Mouse (Mus musculus): Measurements from ENCODE around the gene Olfr1341. TPM values are rescaled to one million over a fixed set of nuclear protein-coding genes. Genes with fewer than 3 reads are reported as not detected.

Gene Olfr1341
- not detected for total RNA-seq (2021)
- long read RNA-seq, experiment 1: 0 reads
- long read RNA-seq, experiment 2: 0 reads

DNA sequence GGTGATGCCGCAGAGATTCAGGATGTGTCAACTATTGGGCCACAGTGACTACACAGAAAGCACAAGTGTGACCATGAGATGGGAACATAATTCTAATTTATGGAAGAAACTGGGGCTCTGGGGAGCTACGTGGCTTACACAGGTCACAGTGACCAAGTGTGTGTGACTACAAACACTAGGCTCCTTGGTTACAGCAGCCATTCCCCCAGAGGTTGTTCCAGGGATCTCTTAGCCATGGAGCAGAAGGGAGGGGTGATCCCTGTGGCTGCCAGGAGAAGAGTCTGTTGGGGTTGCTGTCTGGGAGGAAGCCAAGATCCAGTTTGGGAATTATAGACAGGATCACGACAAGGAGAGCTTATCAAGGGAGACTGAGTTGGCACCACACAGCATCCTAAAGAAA lies at the start of gene Olfr1341:
Olfr1341 (plus strand) TSS at position 301 of the 400 bp plus-strand sequence.
- DNase-seq: no peak

DNA sequence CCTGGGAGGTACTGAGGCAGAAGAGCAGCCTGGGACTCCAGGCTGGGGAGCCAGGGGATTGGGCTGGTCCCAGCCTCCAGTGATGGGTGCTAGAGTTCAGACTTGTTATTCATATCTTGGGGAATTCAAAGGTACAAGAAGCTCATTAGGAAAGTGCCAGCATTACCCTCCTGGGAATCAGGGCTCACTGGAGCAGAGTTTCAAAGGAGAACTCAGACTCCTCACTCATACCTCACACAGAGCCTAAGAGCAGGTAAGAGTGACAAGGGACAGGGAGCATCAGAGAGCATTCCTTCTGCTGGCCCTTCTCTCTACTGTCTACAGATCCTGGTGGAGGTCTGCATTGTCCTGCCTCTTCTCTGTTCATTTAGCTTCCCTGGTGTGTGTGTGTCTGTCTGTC lies 44.7 kb upstream of the Olfr1341 start, which contains the start of gene Olfr62:
Olfr62 (plus strand) TSS at position 301 of the 400 bp plus-strand sequence.
- DNase-seq: no peak

DNA sequence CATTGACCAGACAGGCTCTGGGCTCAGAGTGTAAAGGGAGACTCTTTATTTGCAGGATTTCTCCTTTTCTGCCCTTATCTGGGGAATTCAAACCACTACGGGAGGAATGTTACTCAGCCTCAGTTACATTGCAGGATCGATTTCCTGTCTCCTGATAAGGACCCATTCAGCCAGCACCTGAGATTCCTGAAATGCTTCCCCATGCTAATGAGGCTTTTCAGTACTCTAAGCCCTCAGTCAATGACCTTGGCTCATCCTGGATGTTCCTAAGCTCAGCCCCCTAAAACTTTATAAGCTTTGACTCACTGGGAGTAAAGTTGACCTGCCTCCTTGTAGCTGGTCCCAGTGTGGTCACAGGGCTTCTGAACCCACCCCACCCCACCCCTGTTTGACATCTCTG lies 16.2 kb upstream of the Olfr1341 start:
- no peak for DNase-seq

DNA sequence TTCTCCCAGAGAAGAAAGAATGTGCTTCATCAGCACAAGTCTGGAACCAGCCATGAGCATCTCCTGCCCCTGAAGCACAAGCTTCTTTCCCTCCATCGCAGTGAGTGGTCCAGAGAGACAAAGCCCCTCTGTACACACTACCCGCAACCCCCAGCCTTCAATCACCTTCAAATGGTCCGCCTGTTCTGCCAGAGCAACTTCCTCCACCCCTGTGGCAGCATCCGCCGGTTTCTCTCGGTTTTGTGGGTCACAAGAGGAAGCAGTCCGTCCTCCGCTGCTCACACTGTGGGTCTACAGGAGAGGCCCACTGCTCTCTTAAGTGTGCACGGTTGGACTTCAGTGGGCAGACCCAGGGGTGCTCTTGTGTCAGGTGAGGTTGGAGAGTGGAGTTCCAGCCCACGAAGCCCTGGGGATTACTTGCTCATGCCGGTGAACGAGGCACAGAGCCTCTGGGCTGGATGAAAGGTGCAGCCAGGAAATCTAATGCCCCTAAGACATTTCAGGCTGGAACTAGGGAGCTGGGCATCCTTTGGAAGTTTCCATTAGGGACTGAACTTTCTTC lies 10.8 kb upstream of the Olfr1341 start, which contains the start of gene Olfr1342:
Olfr1342 (minus strand) TSS at position 345 of the 562 bp plus-strand sequence.
- no peak for DNase-seq

DNA sequence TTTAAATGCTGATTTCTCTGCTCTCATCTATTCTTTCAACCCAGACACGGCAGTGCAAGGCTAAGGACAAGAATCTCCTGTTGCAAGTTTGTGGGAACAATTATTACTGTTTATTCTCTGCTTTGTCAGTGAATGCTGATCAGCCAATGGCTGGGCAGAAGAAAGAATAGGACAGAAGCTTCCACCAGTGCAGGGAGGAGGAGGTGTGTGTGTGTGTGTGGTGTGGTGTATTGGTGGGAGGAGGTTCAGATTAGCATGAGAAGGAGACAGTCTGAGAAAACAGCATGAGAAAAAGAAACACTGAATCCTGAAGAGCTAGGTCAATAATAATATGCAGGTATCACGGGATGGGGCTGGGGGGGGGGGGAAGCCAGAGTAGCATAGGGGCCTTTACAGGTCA lies 9.5 kb upstream of the Olfr1341 start:
- no peak for DNase-seq

DNA sequence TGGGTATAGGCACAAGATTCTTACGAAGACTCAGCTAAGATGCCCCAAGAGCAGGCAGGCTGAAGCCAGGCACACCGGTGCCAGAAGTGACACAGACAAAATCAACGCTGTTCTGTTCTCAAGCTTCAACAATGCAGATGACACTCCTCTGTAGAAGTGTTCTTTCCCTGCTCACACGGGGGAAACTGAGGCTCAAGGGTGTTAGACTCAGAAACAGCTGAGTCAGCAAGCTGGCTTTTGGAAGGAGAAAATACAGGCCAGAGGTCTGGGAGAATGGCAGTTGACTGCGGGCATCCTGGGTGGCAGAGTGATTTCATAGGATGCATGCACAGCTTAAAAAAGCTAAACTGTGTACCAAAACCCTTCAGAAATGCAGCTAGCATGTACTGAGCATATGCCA lies 4.8 kb downstream of the Olfr1341 start:
- no peak for DNase-seq

DNA sequence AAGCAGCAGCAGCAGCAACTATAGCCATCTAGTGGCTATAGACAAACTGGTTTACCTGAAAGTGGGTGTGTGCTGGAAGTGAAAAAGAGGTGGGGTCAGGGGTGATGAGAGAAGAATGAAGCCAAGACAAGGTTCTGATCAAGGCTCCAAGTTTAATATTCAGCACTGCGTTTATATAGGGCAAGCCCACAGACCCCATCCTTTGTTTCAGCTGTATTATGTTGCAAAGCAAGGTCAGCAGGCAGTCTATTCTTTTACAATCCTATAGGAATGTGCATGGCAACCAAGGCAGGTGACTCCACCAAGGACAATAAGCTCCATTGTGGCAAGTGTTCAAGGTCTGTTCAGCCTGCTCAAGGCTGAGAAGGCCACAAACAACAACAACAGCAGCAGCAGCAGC lies 8.3 kb downstream of the Olfr1341 start:
- DNase-seq: no peak

DNA sequence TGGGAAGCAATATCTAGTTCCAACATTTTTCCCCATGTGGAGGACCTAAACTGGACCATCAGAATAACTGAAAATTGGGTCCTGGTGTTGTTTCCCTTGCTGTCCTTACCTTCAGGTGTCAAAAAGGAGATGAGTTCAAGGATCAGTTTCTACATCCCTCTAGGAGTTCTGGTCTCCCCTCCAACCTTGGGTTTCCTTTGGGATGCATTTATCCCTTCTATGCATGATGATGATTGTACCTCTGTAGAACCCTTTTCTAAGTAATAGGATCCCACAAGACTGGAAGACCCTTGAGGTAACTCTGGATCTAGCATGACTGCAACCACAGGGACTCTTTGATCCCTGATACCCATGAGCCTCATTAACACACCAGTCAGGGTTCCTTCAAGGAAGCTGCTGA lies 16.5 kb downstream of the Olfr1341 start, which contains the start of gene Olfr1340:
Olfr1340 (plus strand) TSS at position 301 of the 400 bp plus-strand sequence.
- DNase-seq: no peak

DNA sequence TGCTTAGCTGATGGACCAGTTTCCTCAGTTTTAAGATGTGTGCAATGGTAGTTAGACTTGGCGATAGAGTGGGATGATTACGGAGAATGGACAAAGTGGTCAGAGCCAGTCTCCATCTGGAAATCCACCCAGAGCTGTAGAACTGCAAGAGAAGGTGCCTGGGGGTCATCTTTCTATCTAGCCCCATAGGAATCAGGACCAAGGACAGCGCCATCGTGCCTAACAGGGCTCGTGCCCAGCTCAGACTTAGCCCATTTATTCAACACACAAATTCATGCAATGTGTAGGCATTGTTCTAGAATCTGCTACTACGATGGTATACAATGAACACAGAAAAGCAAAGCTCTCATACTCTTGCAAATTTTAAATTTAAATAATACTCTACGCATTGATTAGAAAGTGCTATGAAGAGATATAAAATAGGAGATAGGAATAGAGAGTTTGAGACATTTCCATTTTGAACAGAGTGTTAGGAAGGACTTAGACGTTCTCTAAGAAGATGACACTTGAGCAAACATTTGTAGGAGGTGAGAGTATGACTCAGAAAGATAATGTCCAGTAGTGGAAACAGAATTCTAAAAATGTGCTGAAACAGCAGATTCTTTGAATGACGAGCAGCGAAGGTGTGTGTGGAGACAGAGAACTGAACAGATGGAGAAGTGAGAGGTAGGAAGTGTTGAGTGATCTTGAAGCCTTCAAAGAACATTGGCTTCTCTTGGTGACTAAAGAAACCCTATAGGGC lies 18.6 kb downstream of the Olfr1341 start:
- peak; percentile 44 for DNase-seq

DNA sequence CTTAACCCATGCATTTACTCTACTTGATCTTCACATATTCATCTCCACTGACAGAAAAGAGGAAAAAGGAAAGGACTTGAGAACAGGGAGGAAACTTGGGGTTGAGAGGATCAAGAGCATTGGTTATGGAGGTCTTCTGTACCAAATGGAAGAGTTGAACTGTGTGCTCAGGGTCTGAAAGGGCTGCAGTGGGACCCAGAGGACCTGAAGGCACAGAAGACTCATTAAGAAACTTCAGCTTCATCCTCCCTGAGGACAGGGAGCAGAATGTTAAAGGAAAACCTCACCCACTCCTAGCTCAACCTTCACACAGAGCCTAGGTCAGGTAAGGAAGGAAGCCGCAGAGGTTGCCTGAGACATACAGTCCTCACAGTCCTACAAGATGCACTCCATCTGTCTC lies 28.6 kb downstream of the Olfr1341 start, which contains the start of gene Olfr1339:
Olfr1339 (plus strand) TSS at position 301 of the 400 bp plus-strand sequence.
- DNase-seq: no peak

DNA sequence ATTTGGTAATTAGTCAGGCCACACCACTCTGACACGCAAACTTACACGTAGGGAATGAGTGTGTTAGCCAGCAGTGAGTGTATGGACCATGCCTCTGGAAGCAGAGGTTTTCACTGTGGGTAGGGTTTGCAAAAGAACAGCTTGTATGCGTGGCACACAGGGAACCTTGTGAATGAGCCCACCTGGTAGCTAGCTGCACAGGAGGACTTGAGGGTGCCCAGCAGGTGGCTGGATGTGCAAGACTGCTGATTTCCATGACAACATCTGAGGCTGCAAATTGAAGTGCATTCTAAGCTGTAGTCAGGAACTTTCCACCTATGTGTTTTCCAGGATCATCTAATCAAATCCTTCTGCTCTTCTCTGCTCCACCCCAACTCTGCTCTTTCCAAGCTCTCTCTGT lies 36.3 kb downstream of the Olfr1341 start:
- DNase-seq: no peak

DNA sequence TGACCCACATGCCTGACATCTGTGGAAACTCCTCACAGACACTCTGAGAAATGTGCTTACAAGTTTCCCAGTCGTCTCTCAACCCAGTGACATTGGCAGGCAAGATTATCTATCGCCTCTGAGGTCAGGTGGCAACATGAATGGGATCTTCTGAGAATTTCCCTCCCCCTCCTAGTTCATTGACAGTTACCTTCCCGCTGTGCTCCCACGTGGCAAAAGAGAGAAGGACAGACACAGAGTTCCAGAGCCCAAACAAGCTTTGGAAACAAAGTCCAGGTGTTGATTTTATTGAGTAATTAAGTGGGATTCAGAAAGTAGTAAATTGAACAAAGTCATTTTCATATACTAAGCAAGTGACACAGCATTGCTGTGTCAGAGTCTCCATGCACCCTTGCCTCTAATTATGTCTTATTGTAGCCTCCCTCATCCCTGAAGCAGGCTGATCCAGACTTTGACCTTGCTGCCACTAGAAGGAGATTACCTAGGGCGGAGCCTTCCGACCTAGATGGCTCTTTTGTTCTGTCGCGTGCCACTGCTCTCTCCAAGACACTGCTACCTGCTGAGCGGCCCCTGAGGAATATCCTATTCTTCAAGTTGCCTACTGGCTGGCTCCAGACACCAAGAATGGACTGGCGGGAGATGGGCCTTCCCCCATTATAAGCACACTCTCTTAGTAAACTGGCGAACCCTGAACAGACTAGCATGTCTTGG lies 37.8 kb downstream of the Olfr1341 start:
- no peak for DNase-seq

DNA sequence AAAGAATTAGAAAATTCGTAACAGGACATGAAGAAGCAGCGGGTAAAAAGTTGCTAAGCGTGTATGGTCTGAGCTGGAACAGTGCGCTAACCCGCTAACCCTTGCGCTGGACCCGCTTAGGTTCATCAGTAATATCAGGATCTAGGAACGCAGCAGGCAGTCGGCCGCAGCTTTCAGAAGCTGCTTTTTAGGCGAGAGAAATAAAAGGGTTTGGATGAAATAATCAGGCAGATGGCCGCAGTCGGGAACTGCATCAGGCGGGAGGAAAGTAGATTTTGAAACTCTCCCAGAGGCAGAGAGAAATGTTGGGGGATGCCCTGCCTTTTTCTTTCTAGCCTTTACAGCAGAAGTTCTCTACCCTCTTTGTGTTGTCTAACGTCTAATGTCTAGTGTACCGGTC lies 38.6 kb downstream of the Olfr1341 start:
- no peak for DNase-seq

DNA sequence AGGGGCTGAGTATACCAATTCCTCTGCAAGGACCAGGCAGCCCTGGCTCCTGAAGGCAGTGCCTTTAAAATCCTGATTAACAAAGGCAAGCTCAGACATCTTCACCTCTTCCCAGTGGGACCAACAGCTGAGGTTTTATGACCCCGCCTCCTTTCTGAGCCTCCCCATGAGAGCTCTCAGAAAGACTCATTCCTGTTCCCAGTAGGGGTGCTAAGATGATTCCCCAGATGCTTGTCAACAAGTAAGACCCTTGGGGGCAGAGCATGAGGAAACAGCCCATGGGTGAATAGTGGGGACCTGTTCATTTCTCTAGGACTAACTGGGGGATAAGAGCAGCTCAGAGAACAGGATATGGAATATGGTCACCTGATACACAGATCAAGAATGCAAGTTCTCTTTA lies 55.3 kb downstream of the Olfr1341 start, which contains the start of gene Olfr1338:
Olfr1338 (minus strand) TSS at position 101 of the 400 bp plus-strand sequence.
- DNase-seq: no peak

Other genes with a start within 250 kb of the Olfr1341 start
- under 1 TPM; 0.15 to 0.30 TPM for gene Mpl, start 246.0 kb upstream of the Olfr1341 start, total RNA-seq (2021)
- 10 to 100 TPM; 67.3 to 74.7 TPM for gene Tie1, start 213.5 kb upstream of the Olfr1341 start, total RNA-seq (2021)
- gene 2610528J11Rik, start 176.5 kb upstream of the Olfr1341 start, total RNA-seq (2021): 1 to 10 TPM; 2.6 to 4.0 TPM
- gene Tmem125, start 159.5 kb upstream of the Olfr1341 start, total RNA-seq (2021): 1 to 10 TPM; 1.3 to 1.6 TPM
- gene Cfap57, start 82.7 kb upstream of the Olfr1341 start, total RNA-seq (2021): not detected
- gene Ebna1bp2, start 82.7 kb upstream of the Olfr1341 start, total RNA-seq (2021): 10 to 100 TPM; 70.6 to 71.1 TPM
- gene Olfr62, start 44.6 kb upstream of the Olfr1341 start, total RNA-seq (2021): not detected
- gene Olfr1342, start 10.8 kb upstream of the Olfr1341 start, total RNA-seq (2021): not detected
- gene Olfr1340, start 16.6 kb downstream of the Olfr1341 start, total RNA-seq (2021): not detected
- gene Olfr1339, start 28.7 kb downstream of the Olfr1341 start, total RNA-seq (2021): not detected
- gene Olfr1338, start 55.2 kb downstream of the Olfr1341 start, total RNA-seq (2021): not detected
- not detected for gene Olfr1337, start 79.1 kb downstream of the Olfr1341 start, total RNA-seq (2021)
- gene Olfr1335, start 106.4 kb downstream of the Olfr1341 start, total RNA-seq (2021): not detected
- gene Olfr1333, start 132.8 kb downstream of the Olfr1341 start, total RNA-seq (2021): not detected
- gene Olfr1331, start 161.1 kb downstream of the Olfr1341 start, total RNA-seq (2021): not detected
- not detected for gene Olfr1330, start 185.1 kb downstream of the Olfr1341 start, total RNA-seq (2021)
- not detected for gene Olfr1329, start 213.9 kb downstream of the Olfr1341 start, total RNA-seq (2021)
- gene Olfr1328, start 235.1 kb downstream of the Olfr1341 start, total RNA-seq (2021): not detected

Measured in adrenal gland, postnatal 10 days (tissue).